Mouse (Mus musculus): ENCODE results near the gene Gm9922. TPM values are rescaled to one million over a fixed set of nuclear protein-coding genes. Genes with fewer than 3 reads are reported as not detected.

Gm9922 gene
- total RNA-seq (2021), result 4.0 and 5.1 TPM in 2 replicates
- long read RNA-seq, experiment 1, partial matches to known transcripts, result 0 of 3 reads
- long read RNA-seq, experiment 1, other reads (novel, unspliced or antisense), result 0 of 3 reads
- long read RNA-seq, experiment 2, partial matches to known transcripts, result 0 of 4 reads
- long read RNA-seq, experiment 2, other reads (novel, unspliced or antisense), result 0 of 4 reads

GRCm38 (mm10) chr14:101729237-101729971 lies at the start of gene Gm9922, which contains the start of gene Lmo7:
TSS of gene Gm9922 (minus strand) at chr14:101729814.
TSS of gene Lmo7 (plus strand) at chr14:101729957.
- DNase-seq, result peak; percentile 89

- no peak for DNase-seq
Measured at GRCm38 (mm10) chr14:101778426-101778825, 48.8 kb upstream of the Gm9922 start.

- no peak for DNase-seq
Measured at GRCm38 (mm10) chr14:101777129-101777493, 47.5 kb upstream of the Gm9922 start.

GRCm38 (mm10) chr14:101776296-101777128 lies 46.9 kb upstream of the Gm9922 start:
- no peak for DNase-seq

GRCm38 (mm10) chr14:101774631-101775030 lies 45.0 kb upstream of the Gm9922 start:
- peak; percentile 69 for DNase-seq

- no peak for DNase-seq
Measured at GRCm38 (mm10) chr14:101771756-101772155, 42.1 kb upstream of the Gm9922 start.

GRCm38 (mm10) chr14:101771336-101771735 lies 41.7 kb upstream of the Gm9922 start:
- no peak for DNase-seq

GRCm38 (mm10) chr14:101763762-101764295 lies 34.2 kb upstream of the Gm9922 start:
- no peak for DNase-seq

- no peak for DNase-seq
Measured at GRCm38 (mm10) chr14:101762267-101762666, 32.7 kb upstream of the Gm9922 start.

GRCm38 (mm10) chr14:101755425-101755824 lies 25.8 kb upstream of the Gm9922 start:
- no peak for DNase-seq

GRCm38 (mm10) chr14:101750910-101751309 lies 21.3 kb upstream of the Gm9922 start:
- DNase-seq, result no peak

- DNase-seq, result no peak
Measured at GRCm38 (mm10) chr14:101748436-101748835, 18.8 kb upstream of the Gm9922 start.

GRCm38 (mm10) chr14:101747811-101748210 lies 18.2 kb upstream of the Gm9922 start:
- no peak for DNase-seq

- no peak for DNase-seq
Measured at GRCm38 (mm10) chr14:101746635-101747034, 17.0 kb upstream of the Gm9922 start.

- DNase-seq, result no peak
Measured at GRCm38 (mm10) chr14:101737501-101737900, 7.9 kb upstream of the Gm9922 start.

- DNase-seq, result no peak
Measured at GRCm38 (mm10) chr14:101733542-101734303, 4.1 kb upstream of the Gm9922 start.

GRCm38 (mm10) chr14:101729972-101730692 lies 518 bp upstream of the Gm9922 start:
- DNase-seq, result no peak

- no peak for DNase-seq
Measured at GRCm38 (mm10) chr14:101714414-101714813, 15.2 kb downstream of the Gm9922 start.

- no peak for DNase-seq
Measured at GRCm38 (mm10) chr14:101707088-101707487, 22.5 kb downstream of the Gm9922 start.

GRCm38 (mm10) chr14:101704479-101704878 lies 25.1 kb downstream of the Gm9922 start:
- no peak for DNase-seq

GRCm38 (mm10) chr14:101688406-101688805 lies 41.2 kb downstream of the Gm9922 start:
- no peak for DNase-seq
